Mouse (Mus musculus): ENCODE measurements around the gene Galnt18. TPM values are rescaled to one million over a fixed set of nuclear protein-coding genes. Genes with fewer than 3 reads are reported as not detected.

Galnt18 gene
- polyA plus RNA-seq, 1 experiment from 2014 or later = 13.6 TPM

- Histone ChIP-seq H3K9me3 (ENCODE audit: control insufficient read depth, low read length) (no peaks in the 10 kb centered on the region), H3K4me1 (ENCODE audit: control insufficient read depth in 2 of 2, insufficient read depth in 2 of 2, low read length in 2 of 2) (peaks cover 9 to 22% of the 10 kb centered on the region in 2 experiments), H3K4me2 (ENCODE audit: low read length) (no peak overlapping the region), H3K27ac (replicated peaks in 1 of 2; ENCODE audit: control insufficient read depth in 1 of 2, insufficient read depth in 1 of 2, low read depth in 2 of 2, low read length in 2 of 2) (no peak overlapping the region), H3K36me3 (ENCODE audit: control insufficient read depth, insufficient read depth, low read length) (no peaks in the 10 kb centered on the region), H3K27me3 (ENCODE audit: control insufficient read depth, insufficient read depth, low read length) (no peaks in the 10 kb centered on the region), H3K9ac (ENCODE audit: low read length) (no peak overlapping the region), H3K4me3 (ENCODE audit: control insufficient read depth in 1 of 2, insufficient read depth in 1 of 2, low read depth in 1 of 2, low read length in 2 of 2) (no peak overlapping the region)
- 75% methylated on average over 5 of the region's 5 CpGs for WGBS
- no peak for ATAC-seq (ENCODE audit: insufficient number of reproducible peaks, insufficient read depth, low FRiP score, low read depth)
Measured at GRCm38 (mm10) chr7:111800785-111801184, 21.0 kb upstream of the Galnt18 start.

- Histone ChIP-seq H3K4me2 (ENCODE audit: low read length) (no peak overlapping the region), H3K36me3 (ENCODE audit: control insufficient read depth, insufficient read depth, low read length) (no peaks in the 10 kb centered on the region), H3K9me3 (ENCODE audit: control insufficient read depth, low read length) (no peaks in the 10 kb centered on the region), H3K4me3 (ENCODE audit: control insufficient read depth in 1 of 2, insufficient read depth in 1 of 2, low read depth in 1 of 2, low read length in 2 of 2) (no peak overlapping the region), H3K27me3 (ENCODE audit: control insufficient read depth, insufficient read depth, low read length) (no peaks in the 10 kb centered on the region), H3K27ac (replicated peaks in 1 of 2; ENCODE audit: control insufficient read depth in 1 of 2, insufficient read depth in 1 of 2, low read depth in 2 of 2, low read length in 2 of 2) (no peak overlapping the region), H3K4me1 (ENCODE audit: control insufficient read depth in 2 of 2, insufficient read depth in 2 of 2, low read length in 2 of 2) (peaks cover 9 to 22% of the 10 kb centered on the region in 2 experiments), H3K9ac (ENCODE audit: low read length) (no peak overlapping the region)
- 72% methylated on average over 5 of the region's 5 CpGs for WGBS
- no peak for ATAC-seq (ENCODE audit: insufficient number of reproducible peaks, insufficient read depth, low FRiP score, low read depth)
Measured at GRCm38 (mm10) chr7:111800120-111800519, 20.3 kb upstream of the Galnt18 start.

GRCm38 (mm10) chr7:111799021-111799420 lies 19.2 kb upstream of the Galnt18 start:
- no peak overlapping the region for H3K4me3 ChIP-seq (ENCODE audit: control insufficient read depth in 1 of 2, insufficient read depth in 1 of 2, low read depth in 1 of 2, low read length in 2 of 2)
- no peak overlapping the region for H3K27ac ChIP-seq (replicated peaks in 1 of 2; ENCODE audit: control insufficient read depth in 1 of 2, insufficient read depth in 1 of 2, low read depth in 2 of 2, low read length in 2 of 2)
- H3K4me1 ChIP-seq (ENCODE audit: control insufficient read depth in 2 of 2, insufficient read depth in 2 of 2, low read length in 2 of 2) = peaks cover 9 to 22% of the 10 kb centered on the region in 2 experiments
- H3K9ac ChIP-seq (ENCODE audit: low read length) = no peak overlapping the region
- no peaks in the 10 kb centered on the region for H3K36me3 ChIP-seq (ENCODE audit: control insufficient read depth, insufficient read depth, low read length)
- WGBS = 72% methylated on average over 5 of the region's 5 CpGs
- no peaks in the 10 kb centered on the region for H3K27me3 ChIP-seq (ENCODE audit: control insufficient read depth, insufficient read depth, low read length)
- no peak for ATAC-seq (ENCODE audit: insufficient number of reproducible peaks, insufficient read depth, low FRiP score, low read depth)
- H3K4me2 ChIP-seq (ENCODE audit: low read length) = no peak overlapping the region
- H3K9me3 ChIP-seq (ENCODE audit: control insufficient read depth, low read length) = no peaks in the 10 kb centered on the region

GRCm38 (mm10) chr7:111797337-111798010 lies 17.7 kb upstream of the Galnt18 start:
- Histone ChIP-seq H3K36me3 (ENCODE audit: control insufficient read depth, insufficient read depth, low read length) (no peaks in the 10 kb centered on the region), H3K9ac (ENCODE audit: low read length) (no peak overlapping the region), H3K4me1 (ENCODE audit: control insufficient read depth in 2 of 2, insufficient read depth in 2 of 2, low read length in 2 of 2) (peaks cover 9 to 22% of the 10 kb centered on the region in 2 experiments), H3K4me2 (ENCODE audit: low read length) (no peak overlapping the region), H3K27me3 (ENCODE audit: control insufficient read depth, insufficient read depth, low read length) (no peaks in the 10 kb centered on the region; the same call in 1 of the 2 replicates), H3K27ac (replicated peaks in 1 of 2; ENCODE audit: control insufficient read depth in 1 of 2, insufficient read depth in 1 of 2, low read depth in 2 of 2, low read length in 2 of 2) (0 out of 4 replicates have a peak overlapping the region, but pooled peaks of 1 of the 2 experiments have one; percentile 33), H3K9me3 (ENCODE audit: control insufficient read depth, low read length) (no peaks in the 10 kb centered on the region), H3K4me3 (ENCODE audit: control insufficient read depth in 1 of 2, insufficient read depth in 1 of 2, low read depth in 1 of 2, low read length in 2 of 2) (no peak overlapping the region)
- peak; percentile 79 for ATAC-seq (ENCODE audit: insufficient number of reproducible peaks, insufficient read depth, low FRiP score, low read depth)
- WGBS = 39% methylated on average over 13 of the region's 13 CpGs

- Histone ChIP-seq H3K9me3 (ENCODE audit: control insufficient read depth, low read length) (no peaks in the 10 kb centered on the region), H3K27me3 (ENCODE audit: control insufficient read depth, insufficient read depth, low read length) (no peaks in the 10 kb centered on the region; the same call in 1 of the 2 replicates), H3K27ac (replicated peaks in 1 of 2; ENCODE audit: control insufficient read depth in 1 of 2, insufficient read depth in 1 of 2, low read depth in 2 of 2, low read length in 2 of 2) (no peak overlapping the region), H3K36me3 (ENCODE audit: control insufficient read depth, insufficient read depth, low read length) (no peaks in the 10 kb centered on the region), H3K4me2 (ENCODE audit: low read length) (no peak overlapping the region), H3K4me1 (ENCODE audit: control insufficient read depth in 2 of 2, insufficient read depth in 2 of 2, low read length in 2 of 2) (peaks cover 9 to 22% of the 10 kb centered on the region in 2 experiments; a peak in 3 of 4 replicates), H3K9ac (ENCODE audit: low read length) (no peak overlapping the region), H3K4me3 (ENCODE audit: control insufficient read depth in 1 of 2, insufficient read depth in 1 of 2, low read depth in 1 of 2, low read length in 2 of 2) (no peak overlapping the region)
- ATAC-seq (ENCODE audit: insufficient number of reproducible peaks, insufficient read depth, low FRiP score, low read depth) = no peak
Measured at GRCm38 (mm10) chr7:111795059-111795458, 15.3 kb upstream of the Galnt18 start.

GRCm38 (mm10) chr7:111792154-111792553 lies 12.4 kb upstream of the Galnt18 start:
- H3K4me3 ChIP-seq (ENCODE audit: control insufficient read depth in 1 of 2, insufficient read depth in 1 of 2, low read depth in 1 of 2, low read length in 2 of 2) = no peak overlapping the region
- peaks cover 2 to 6% of the 10 kb centered on the region in 2 experiments; a peak in 3 of 4 replicates for H3K4me1 ChIP-seq (ENCODE audit: control insufficient read depth in 2 of 2, insufficient read depth in 2 of 2, low read length in 2 of 2)

GRCm38 (mm10) chr7:111791347-111791746 lies 11.6 kb upstream of the Galnt18 start:
- no peak overlapping the region for H3K27ac ChIP-seq (replicated peaks in 1 of 2; ENCODE audit: control insufficient read depth in 1 of 2, insufficient read depth in 1 of 2, low read depth in 2 of 2, low read length in 2 of 2)

More at GRCm38 (mm10) chr7:111792154-111792553, 12.4 kb upstream of the Galnt18 start:
- Histone ChIP-seq H3K4me2 (ENCODE audit: low read length) (no peak overlapping the region), H3K9me3 (ENCODE audit: control insufficient read depth, low read length) (no peaks in the 10 kb centered on the region), H3K27ac (replicated peaks in 1 of 2; ENCODE audit: control insufficient read depth in 1 of 2, insufficient read depth in 1 of 2, low read depth in 2 of 2, low read length in 2 of 2) (no peak overlapping the region), H3K9ac (ENCODE audit: low read length) (no peak overlapping the region), H3K27me3 (ENCODE audit: control insufficient read depth, insufficient read depth, low read length) (no peaks in the 10 kb centered on the region; the same call in 1 of the 2 replicates), H3K36me3 (ENCODE audit: control insufficient read depth, insufficient read depth, low read length) (no peaks in the 10 kb centered on the region)
- ATAC-seq (ENCODE audit: insufficient number of reproducible peaks, insufficient read depth, low FRiP score, low read depth) = no peak
- 81% methylated on average over 3 of the region's 3 CpGs for WGBS

More at GRCm38 (mm10) chr7:111791347-111791746, 11.6 kb upstream of the Galnt18 start:
- Histone ChIP-seq H3K4me3 (ENCODE audit: control insufficient read depth in 1 of 2, insufficient read depth in 1 of 2, low read depth in 1 of 2, low read length in 2 of 2) (no peak overlapping the region), H3K36me3 (ENCODE audit: control insufficient read depth, insufficient read depth, low read length) (no peaks in the 10 kb centered on the region), H3K4me1 (ENCODE audit: control insufficient read depth in 2 of 2, insufficient read depth in 2 of 2, low read length in 2 of 2) (peaks cover 2 to 3% of the 10 kb centered on the region in 2 experiments; a peak in 1 of 4 replicates), H3K9me3 (ENCODE audit: control insufficient read depth, low read length) (no peaks in the 10 kb centered on the region), H3K27me3 (ENCODE audit: control insufficient read depth, insufficient read depth, low read length) (no peaks in the 10 kb centered on the region; the same call in 1 of the 2 replicates), H3K4me2 (ENCODE audit: low read length) (no peak overlapping the region), H3K9ac (ENCODE audit: low read length) (no peak overlapping the region)
- 70% methylated on average over 6 of the region's 6 CpGs for whole genome bisulfite sequencing
- ATAC-seq (ENCODE audit: insufficient number of reproducible peaks, insufficient read depth, low FRiP score, low read depth) = no peak
